Mouse (Mus musculus) c-Kit-positive CD71-positive TER-119-negative erythroid progenitor cells, embryonic 14.5 days (primary cell): ENCODE data around the gene Fgfr2.

Experiments used
- DNase-seq: peaks from one replicate; pipeline ENCODE4 v3.0.0-alpha.2; 2013; ENCODE audit warnings: low read depth

The Fgfr2 gene

GRCm38 (mm10) chr7:132364506-132364905, 758.6 kb downstream of the Fgfr2 start:
- DNase-seq = no peak

DNA sequence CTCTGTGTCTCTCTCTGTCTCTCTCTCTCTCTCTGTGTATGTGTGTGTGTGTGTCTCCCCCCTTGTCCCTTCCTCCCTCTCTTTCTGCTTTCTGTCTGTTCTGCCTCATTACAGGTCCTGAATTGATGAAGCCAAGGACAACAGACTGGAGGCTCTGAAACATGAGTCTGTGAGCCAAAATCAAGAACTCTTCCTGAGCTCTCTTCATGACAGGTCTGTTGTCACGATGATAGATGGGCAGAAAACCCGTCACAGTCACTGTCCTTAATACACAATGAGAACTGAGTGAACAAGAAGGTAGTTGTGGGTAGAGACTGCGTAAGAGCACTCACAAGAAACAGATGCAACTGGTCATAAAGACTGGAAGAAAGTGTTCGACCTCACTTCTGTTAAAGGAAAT, 762.8 kb downstream of the Fgfr2 start:
- no peak for DNase-seq

DNA sequence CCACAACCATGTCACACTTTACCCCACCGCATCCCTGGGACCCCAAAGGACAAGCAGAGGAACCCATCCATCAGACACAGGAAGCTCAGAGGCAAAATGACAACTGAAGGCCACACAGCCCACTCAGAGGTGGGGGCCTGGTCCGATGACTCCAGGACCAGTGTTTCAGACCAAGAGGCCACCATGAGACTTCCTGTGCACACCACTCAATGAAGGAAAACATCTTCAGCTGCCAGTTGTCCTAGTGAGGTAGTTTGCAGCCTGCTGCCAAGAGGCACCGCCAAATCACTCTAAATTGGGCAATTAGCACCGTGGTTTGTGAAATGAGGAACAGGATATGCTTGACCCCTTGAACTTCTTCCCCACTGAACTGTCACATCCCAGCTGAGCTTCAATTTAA, 764.4 kb downstream of the Fgfr2 start:
- no peak for DNase-seq

GRCm38 (mm10) chr7:132358250-132358649, 764.9 kb downstream of the Fgfr2 start:
- DNase-seq = no peak

DNA sequence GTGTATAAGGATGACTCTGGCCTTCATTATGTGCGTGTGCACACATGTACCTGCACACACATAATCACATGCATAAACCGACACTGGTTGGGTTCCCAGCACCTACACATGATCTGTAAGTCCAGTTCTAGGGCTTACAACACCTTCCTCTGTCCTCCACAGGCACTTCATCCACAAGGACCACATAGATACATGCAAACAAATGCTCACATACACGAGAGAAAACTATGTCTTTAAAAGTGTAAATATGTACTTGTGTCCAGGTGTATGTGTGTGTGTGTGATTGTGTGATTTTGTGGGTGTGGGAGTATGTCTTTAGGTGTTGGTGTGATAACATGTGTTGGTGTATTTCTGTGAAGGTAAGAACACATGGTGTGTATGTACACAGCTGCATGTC, 765.3 kb downstream of the Fgfr2 start:
- DNase-seq = no peak

GRCm38 (mm10) chr7:132356881-132357840, 766.0 kb downstream of the Fgfr2 start:
- DNase-seq = no peak

DNA sequence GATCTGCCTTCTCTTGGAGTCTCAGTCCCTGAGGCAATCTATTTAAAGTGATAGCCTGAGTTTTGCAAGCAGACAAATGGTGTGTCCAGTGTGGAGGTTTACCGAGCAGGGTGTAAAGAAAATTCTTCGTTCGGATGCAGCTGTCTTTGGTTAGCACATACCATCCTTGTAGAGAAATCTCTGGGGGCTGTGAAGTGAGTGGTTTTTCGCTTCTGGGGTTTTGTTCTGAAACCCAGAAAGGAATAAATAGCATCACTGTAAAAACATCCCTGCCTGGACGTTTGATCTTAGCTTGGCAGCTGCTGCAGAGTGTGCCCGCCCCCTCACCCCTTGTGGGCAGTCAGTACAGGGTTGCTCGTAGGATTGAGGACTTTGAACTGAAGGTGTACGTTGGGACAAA, 767.0 kb downstream of the Fgfr2 start:
- no peak for DNase-seq

DNA sequence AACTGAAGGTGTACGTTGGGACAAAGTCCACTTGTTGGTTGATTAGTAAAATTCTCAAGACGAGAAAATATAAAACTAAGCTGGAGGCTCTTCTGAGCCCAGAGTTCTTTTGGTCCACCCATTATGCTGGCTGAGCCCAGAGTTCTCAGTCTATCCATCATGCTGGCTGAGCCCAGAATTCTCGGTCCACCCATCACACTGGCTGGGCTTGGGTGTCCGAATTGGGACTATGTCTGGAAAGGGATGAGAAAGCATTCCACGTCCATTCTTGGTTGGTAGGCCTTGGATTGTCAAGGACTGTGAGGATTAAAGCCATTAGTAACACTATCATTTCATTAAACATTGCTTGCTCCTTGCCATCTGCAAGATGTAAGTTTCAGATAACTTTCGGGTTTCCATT, 767.4 kb downstream of the Fgfr2 start:
- no peak for DNase-seq

DNA sequence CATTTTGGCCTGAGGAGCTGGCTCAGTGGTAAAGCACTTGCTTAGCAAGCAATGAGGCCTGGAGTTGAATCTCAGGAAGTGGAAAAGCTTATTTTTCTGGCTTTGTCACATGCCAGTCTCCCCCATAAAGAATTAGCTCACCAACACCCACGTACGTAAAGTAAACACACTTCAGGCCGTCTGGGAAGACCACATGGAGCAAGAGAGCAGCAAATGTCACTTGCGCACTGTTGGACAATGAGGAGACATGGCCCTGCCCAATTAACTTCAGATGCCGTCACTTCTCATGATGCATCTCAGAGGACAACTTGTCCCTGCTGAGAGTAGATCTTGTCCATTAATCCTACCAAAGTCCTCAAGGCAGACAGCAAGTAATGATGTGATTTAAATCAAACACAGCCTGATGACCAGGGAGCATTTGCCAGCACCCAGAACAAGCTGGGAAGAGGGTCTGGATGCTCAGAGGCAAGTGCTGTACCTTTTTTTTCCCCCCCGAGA, 774.0 kb downstream of the Fgfr2 start:
- DNase-seq = no peak

DNA sequence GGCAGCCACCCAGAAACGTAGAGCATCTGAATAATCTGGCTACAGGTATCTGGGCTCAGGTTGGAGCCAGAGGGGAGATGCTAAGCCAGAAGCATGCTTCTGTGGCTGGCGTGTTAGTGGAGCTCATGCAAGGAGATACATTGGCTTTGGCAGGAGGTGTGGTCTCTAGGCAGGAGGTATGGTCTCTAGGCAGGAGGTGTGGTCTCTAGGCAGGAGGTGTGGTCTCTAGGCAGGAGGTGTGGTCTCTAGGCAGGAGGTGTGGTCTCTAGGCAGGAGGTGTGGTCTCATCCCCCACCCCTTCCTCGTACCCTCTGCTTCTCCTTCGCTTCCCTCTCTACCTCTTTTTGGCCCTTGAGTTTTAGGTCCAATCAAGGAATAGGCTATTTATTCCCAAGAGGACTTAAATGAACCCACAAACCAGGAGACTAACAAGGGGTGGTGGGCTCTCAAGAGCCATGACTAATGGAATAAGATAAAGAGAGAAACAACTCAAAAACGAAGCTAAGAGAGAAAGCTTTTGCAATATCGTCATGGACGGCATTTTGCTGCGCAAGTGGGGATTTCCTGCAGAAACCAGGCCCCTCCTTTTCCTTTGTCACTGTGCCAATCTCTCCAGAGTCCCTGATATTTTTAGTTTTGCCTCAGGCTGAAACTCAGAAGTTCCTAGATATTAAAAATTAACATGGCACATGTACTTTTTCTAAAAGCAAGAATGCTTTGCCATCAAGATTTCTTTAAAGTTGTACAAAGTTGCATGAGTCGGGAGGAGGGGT, 775.7 kb downstream of the Fgfr2 start:
- no peak for DNase-seq

- DNase-seq = no peak
Observed at GRCm38 (mm10) chr7:132345526-132346070, 777.6 kb downstream of the Fgfr2 start.

GRCm38 (mm10) chr7:132344606-132345005, 778.5 kb downstream of the Fgfr2 start:
- DNase-seq = no peak

GRCm38 (mm10) chr7:132343900-132344299, 779.2 kb downstream of the Fgfr2 start:
- no peak for DNase-seq

DNA sequence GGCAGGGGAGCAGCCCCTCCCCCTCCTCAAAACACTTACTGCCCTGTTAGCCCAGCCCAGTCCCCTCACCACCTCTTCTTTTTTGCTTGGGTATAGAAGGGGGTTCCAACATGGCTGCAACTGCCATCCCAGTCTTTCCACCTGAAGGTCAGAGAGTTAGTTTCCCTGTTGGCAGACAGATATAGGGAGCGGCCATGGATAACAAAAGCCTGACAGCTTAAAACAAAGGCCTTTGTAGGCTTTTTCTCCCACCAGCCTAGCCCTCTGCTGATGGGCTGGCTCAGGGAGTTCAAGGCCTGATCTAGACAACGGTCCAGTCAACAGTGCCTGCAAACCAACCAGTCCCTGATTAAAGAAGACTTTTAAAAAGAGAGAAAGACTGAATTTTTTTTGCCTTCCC, 780.0 kb downstream of the Fgfr2 start:
- DNase-seq = no peak

- DNase-seq = no peak
Observed at GRCm38 (mm10) chr7:132339041-132339839, 783.9 kb downstream of the Fgfr2 start.

DNA sequence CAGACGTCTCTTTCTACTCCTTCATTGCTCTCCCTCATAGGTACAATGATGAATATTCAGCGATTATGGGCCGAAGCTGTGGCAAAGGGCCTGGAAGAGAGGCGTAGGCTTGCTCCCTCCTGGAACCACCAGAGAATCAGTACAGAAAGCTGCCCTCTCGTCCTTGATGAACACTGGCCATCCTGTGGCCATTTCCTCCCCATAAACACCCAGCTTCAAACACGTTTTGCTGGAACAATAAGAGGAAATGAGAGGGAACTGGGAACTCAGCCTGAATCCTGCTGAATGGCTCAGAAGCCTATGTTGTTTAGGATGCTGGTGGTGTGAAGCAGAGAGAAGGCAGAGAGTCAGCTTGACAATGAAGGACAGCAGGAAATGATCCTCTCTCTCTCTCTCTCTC, 784.8 kb downstream of the Fgfr2 start:
- no peak for DNase-seq

DNA sequence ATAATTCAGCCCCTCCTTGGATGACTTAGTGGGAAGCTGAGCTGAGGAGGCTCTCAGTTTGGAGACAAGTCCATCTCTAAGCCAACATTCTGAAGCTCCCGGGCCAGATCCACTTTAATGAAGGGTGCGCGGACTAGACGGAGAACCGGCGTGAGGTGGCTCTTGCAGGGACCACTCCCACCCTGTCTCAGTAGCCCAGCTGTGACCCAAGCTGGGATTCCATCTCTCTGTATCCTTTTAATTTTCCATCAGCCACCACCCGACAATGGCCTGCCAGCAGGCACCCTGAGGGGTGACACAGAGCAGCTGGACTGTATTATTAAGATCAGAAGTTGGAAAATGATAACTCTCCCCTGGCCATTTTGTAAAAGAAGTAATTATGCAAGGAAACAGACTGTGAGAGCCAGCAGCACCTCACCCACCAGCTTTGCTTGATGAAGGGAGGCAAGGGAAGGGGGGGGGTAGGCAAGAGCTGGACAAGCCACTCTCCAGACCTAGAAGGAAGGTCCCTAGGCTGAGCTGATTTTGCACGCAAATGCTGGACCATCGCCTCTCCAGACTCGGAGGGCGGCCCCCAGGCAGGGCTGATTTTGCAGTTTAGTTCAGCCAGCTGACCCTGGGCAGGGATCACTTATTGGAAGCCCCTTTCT, 785.8 kb downstream of the Fgfr2 start:
- no peak for DNase-seq

DNA sequence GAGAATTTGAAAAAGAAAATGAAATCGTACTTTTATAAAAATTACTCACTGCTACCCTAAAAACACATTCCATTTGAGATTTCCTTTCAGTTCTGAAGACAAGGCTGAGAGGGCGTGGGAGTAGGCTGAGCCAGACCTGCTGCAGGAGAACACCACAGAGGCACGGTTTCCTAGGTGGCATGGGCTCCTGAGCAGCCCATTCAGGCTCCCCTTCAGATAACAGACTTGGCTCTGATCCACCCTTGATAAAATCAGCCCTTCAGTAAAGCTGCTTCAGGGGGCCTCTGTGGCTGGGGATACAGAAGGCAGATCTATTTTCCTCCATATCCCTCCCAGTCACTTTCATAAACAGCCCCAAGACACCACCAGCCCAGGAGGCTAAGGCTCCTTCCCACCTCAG, 786.4 kb downstream of the Fgfr2 start:
- DNase-seq = no peak

DNA sequence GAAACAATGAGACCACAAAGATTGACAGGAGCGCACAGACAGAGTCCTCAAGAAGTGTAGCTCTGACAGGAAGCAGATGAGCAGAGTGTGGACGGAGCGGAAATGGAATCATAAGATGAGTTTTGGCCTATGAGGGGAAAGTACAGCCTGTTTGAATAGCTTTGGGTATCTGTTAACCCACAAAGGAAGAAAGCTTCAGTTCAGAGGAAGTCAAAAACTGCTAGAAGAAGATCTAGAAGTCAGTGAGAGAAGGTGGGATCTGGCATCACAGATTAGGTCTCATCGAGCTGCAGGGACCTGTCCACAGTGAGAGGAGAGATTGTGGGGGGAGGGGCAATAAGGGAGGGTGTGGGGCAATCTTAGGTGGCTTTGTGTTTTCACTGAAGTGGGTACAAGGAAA, 787.8 kb downstream of the Fgfr2 start:
- no peak for DNase-seq

DNA sequence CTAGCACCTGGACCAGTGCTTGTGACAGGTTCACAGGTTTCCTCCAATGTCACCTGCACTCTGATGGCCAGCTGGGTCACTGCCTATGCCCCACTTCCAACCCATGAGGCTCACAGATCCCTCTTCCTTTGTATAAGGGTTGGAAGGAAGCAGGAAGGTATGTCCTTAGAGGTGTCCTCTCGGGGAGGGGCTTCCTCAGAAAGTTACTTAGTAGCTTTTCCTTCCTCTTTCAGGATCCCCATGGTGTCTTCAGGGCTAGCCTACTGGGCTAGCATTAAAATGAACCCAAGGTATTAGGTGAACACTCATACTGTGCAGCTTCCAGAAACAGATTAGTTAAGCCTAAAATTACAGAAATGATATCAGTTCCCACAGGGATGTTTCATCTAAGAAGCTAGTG, 790.1 kb downstream of the Fgfr2 start:
- DNase-seq = no peak

DNA sequence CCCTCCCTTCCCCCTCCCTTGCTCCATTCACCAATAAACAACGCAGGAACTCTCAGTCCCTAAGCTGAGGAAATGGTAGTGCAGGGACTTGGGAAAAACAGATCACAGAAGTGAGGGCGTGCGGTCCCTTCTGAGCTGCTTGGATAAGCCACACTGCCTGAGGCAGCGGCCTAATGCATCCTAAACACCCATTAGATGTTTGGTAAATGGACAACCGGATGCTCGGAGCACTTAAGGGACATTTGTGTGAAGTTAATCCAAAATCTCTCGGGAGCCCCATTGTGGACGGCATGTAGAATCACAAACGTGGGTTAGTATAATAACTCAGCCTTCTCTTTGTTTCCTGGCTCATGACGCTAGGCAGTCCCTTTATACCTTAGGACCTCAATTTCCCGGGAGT, 791.0 kb downstream of the Fgfr2 start:
- DNase-seq = no peak
